Mouse (Mus musculus): ENCODE data around the gene Dph1.

Dph1 gene

GRCm38 (mm10) chr11:75173799-75174165 lies 17.3 kb downstream of the Dph1 start:
- no peak for DNase-seq (ENCODE audit: low spot score in 2 of 2)

- DNase-seq (ENCODE audit: low spot score in 2 of 2): peak; percentile 84 to 85
These were observed 17.8 kb downstream of the Dph1 start for GRCm38 (mm10) chr11:75173095-75173798.

- peak; percentile 27 to 50 for DNase-seq (ENCODE audit: low spot score in 2 of 2)
These were observed 18.6 kb downstream of the Dph1 start for GRCm38 (mm10) chr11:75172151-75173094.

- no peak for DNase-seq (ENCODE audit: low spot score in 2 of 2)
These were observed 19.7 kb downstream of the Dph1 start for GRCm38 (mm10) chr11:75171186-75171865.

GRCm38 (mm10) chr11:75170136-75170751 lies 20.8 kb downstream of the Dph1 start:
- peak; percentile 72 to 88 for DNase-seq (ENCODE audit: low spot score in 2 of 2)

GRCm38 (mm10) chr11:75169405-75170080 lies 21.5 kb downstream of the Dph1 start, which contains the start of gene Hic1:
Gene Hic1 (minus strand): TSS chr11:75169519.
- peak in 1 of 2 experiments; percentile 11 for DNase-seq (ENCODE audit: low spot score in 2 of 2)

GRCm38 (mm10) chr11:75168590-75169361 lies 22.3 kb downstream of the Dph1 start:
- DNase-seq (ENCODE audit: low spot score in 2 of 2): peak; percentile 65 to 90

- DNase-seq (ENCODE audit: low spot score in 2 of 2): no peak
These were observed 23.1 kb downstream of the Dph1 start for GRCm38 (mm10) chr11:75167643-75168589.

- peak; percentile 15 to 51 for DNase-seq (ENCODE audit: low spot score in 2 of 2)
These were observed 24.0 kb downstream of the Dph1 start for GRCm38 (mm10) chr11:75166861-75167642.

- DNase-seq (ENCODE audit: low spot score in 2 of 2): no peak
These were observed 24.7 kb downstream of the Dph1 start for GRCm38 (mm10) chr11:75166193-75166842.

GRCm38 (mm10) chr11:75165441-75166192 lies 25.4 kb downstream of the Dph1 start:
- DNase-seq (ENCODE audit: low spot score in 2 of 2): peak; percentile 53 to 80

GRCm38 (mm10) chr11:75164750-75165149 lies 26.3 kb downstream of the Dph1 start:
- no peak for DNase-seq (ENCODE audit: low spot score in 2 of 2)

GRCm38 (mm10) chr11:75164051-75164450 lies 27.0 kb downstream of the Dph1 start:
- DNase-seq (ENCODE audit: low spot score in 2 of 2): no peak

GRCm38 (mm10) chr11:75163379-75163778 lies 27.7 kb downstream of the Dph1 start:
- no peak for DNase-seq (ENCODE audit: low spot score in 2 of 2)

- no peak for DNase-seq (ENCODE audit: low spot score in 2 of 2)
These were observed 28.4 kb downstream of the Dph1 start for GRCm38 (mm10) chr11:75162591-75163080.

- DNase-seq (ENCODE audit: low spot score in 2 of 2): no peak
These were observed 29.5 kb downstream of the Dph1 start for GRCm38 (mm10) chr11:75161417-75162008.
